Mouse (Mus musculus) cerebellum, adult 9-11 months (tissue): ENCODE measurements around the gene Mucl2.
"Not testable (repeated sequence)": the region's sequence is repeated elsewhere in the genome, so short reads cannot be mapped to it uniquely, and the experiment has no call there.

ENCODE experiments used
- DNase-seq: peaks from one replicate; pipeline ENCODE4 v3.0.0; 2022

Gene Mucl2

GRCm38 (mm10) chr15:103899212-103899611 is at the start of gene Mucl2:
TSS of gene Mucl2 (minus strand) at chr15:103899312.
- no peak for DNase-seq

GRCm38 (mm10) chr15:103913061-103913460 is 13.9 kb upstream of the Mucl2 start:
- not testable (repeated sequence) for DNase-seq
